Mouse (Mus musculus) megakaryocyte, embryonic 14.5 days (primary cell): Measurements from ENCODE around the gene Pip4k2b.
"Not testable (repeated sequence)": the region's sequence is repeated elsewhere in the genome, so short reads cannot be mapped to it uniquely, and the experiment has no call there.

Source experiments
- FLI1 ChIP-seq: IDR thresholded peaks from 2 replicates; pipeline ENCODE4 v1.6.1; 2012; ENCODE audit warnings: low read length, inconsistent platforms, mixed read lengths
- GATA1 ChIP-seq: IDR thresholded peaks from 3 replicates; pipeline ENCODE4 v1.6.1; 2012; ENCODE audit warnings: mixed read lengths, low read length, inconsistent platforms, borderline replicate concordance

DNA sequence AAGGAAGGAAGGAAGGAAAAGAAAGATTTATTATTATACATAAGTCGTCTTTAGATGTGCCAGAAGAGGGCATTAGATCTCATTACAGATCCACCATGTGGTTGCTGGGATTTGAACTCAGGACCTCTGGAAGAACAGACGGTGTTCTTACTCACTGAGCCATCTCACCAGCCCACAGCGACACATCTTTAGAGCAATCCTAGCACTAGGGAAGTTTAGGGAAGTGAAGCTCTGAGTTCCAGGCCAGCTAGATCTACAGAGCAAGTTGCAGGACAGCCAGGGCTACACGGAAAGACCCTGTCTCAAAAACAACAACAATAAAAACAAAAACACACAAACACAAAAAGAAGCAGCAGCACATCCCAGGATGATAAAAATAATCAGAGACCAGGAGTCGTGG is 9.7 kb downstream of the Pip4k2b start:
- TF ChIP-seq GATA1, FLI1: not testable (repeated sequence)
